Mouse (Mus musculus) left cerebral cortex, adult 18-20 months (tissue): ENCODE data around the gene H1foo. TPM values are rescaled to one million over a fixed set of nuclear protein-coding genes. Genes with fewer than 3 reads are reported as not detected.

Source experiments
- DNase-seq, 2 experiments: peaks; one replicate each; pipeline ENCODE4 v3.0.0; 2021 to 2022; ENCODE audit warnings: low spot score in 2 of 2, mixed read lengths in 1 of 2
- total RNA-seq, 2 experiments: library from RNA; stranded (reverse); gene quantifications; 2 replicates each; pipeline ENCODE4 v1.2.3; 2021

H1foo gene
- total RNA-seq, 2 experiments from 2014 or later = not detected

- DNase-seq = no peak
Observed at GRCm38 (mm10) chr6:115927292-115928242, 17.2 kb upstream of the H1foo start.

GRCm38 (mm10) chr6:115930018-115930417 lies 14.7 kb upstream of the H1foo start:
- DNase-seq = no peak

- no peak for DNase-seq
Observed at GRCm38 (mm10) chr6:115931639-115932038, 13.1 kb upstream of the H1foo start, which contains the start of gene Rho. Gene Rho (plus strand): TSS chr6:115931748.

GRCm38 (mm10) chr6:115932391-115932790 lies 12.3 kb upstream of the H1foo start:
- DNase-seq = no peak

GRCm38 (mm10) chr6:115935544-115935943 lies 9.2 kb upstream of the H1foo start:
- DNase-seq = no peak

- no peak for DNase-seq
Observed at GRCm38 (mm10) chr6:115938011-115938410, 6.7 kb upstream of the H1foo start.

- DNase-seq = no peak
Observed at GRCm38 (mm10) chr6:115938798-115939197, 5.9 kb upstream of the H1foo start.

GRCm38 (mm10) chr6:115940603-115941002 lies 4.1 kb upstream of the H1foo start:
- DNase-seq = no peak

- DNase-seq = no peak
Observed at GRCm38 (mm10) chr6:115941128-115941527, 3.6 kb upstream of the H1foo start.

GRCm38 (mm10) chr6:115943498-115944427 lies 975 bp upstream of the H1foo start:
- DNase-seq = no peak

GRCm38 (mm10) chr6:115945633-115946032 lies 895 bp downstream of the H1foo start:
- no peak for DNase-seq

- no peak for DNase-seq
Observed at GRCm38 (mm10) chr6:115946389-115946788, 1.7 kb downstream of the H1foo start.

- DNase-seq = no peak
Observed at GRCm38 (mm10) chr6:115954506-115955074, 9.9 kb downstream of the H1foo start.

GRCm38 (mm10) chr6:115955169-115955568 lies 10.4 kb downstream of the H1foo start:
- DNase-seq = no peak

GRCm38 (mm10) chr6:115955664-115956063 lies 10.9 kb downstream of the H1foo start:
- no peak for DNase-seq

- no peak for DNase-seq
Observed at GRCm38 (mm10) chr6:115956418-115956921, 11.7 kb downstream of the H1foo start.

GRCm38 (mm10) chr6:115956922-115957601 lies 12.3 kb downstream of the H1foo start:
- no peak for DNase-seq

GRCm38 (mm10) chr6:115957681-115958080 lies 12.9 kb downstream of the H1foo start:
- DNase-seq = no peak

- no peak for DNase-seq
Observed at GRCm38 (mm10) chr6:115958445-115958844, 13.7 kb downstream of the H1foo start.

- DNase-seq = no peak
Observed at GRCm38 (mm10) chr6:115959151-115959691, 14.5 kb downstream of the H1foo start.
